Mouse (Mus musculus) midbrain, embryonic 10.5 days (tissue): ENCODE data around the gene Rusc1. TPM values are rescaled to one million over a fixed set of nuclear protein-coding genes. Genes with fewer than 3 reads are reported as not detected.

Experiments
- polyA plus RNA-seq: library from polyadenylated mRNA; unstranded; fragments of >200 nt; fragmentation: Nextera tagmentation; extraction: Ambion mirVana; gene quantifications from 2 replicates; pipeline ENCODE4 v1.2.1, GENCODE M21; 2016

Rusc1 gene
- polyA plus RNA-seq, 1 experiment from 2014 or later, result 18.2 TPM

Other genes starting within 250 kb of the Rusc1 start
- gene Msto1, start 179.3 kb downstream of the Rusc1 start, polyA plus RNA-seq, result 68.9 and 70.8 TPM in 2 replicates
- 13.4 and 14.3 TPM in 2 replicates for gene Ash1l, start 142.7 kb downstream of the Rusc1 start, polyA plus RNA-seq
- gene Dap3, start 142.1 kb downstream of the Rusc1 start, polyA plus RNA-seq, result 131 TPM in 2 replicates
- gene Gm43738, start 7.8 kb upstream of the Rusc1 start, polyA plus RNA-seq, result not detected in 2 replicates
- 366 and 381 TPM in 2 replicates for gene Fdps, start 8.6 kb upstream of the Rusc1 start, polyA plus RNA-seq
- 4.1 and 5.9 TPM in 2 replicates for gene Pklr, start 42.8 kb upstream of the Rusc1 start, polyA plus RNA-seq
- gene Hcn3, start 66.9 kb upstream of the Rusc1 start, polyA plus RNA-seq, result 6.3 and 10.6 TPM in 2 replicates
- gene Clk2, start 71.5 kb upstream of the Rusc1 start, polyA plus RNA-seq, result 33.8 and 34.0 TPM in 2 replicates
- gene Scamp3, start 84.2 kb upstream of the Rusc1 start, polyA plus RNA-seq, result 99.2 and 104 TPM in 2 replicates
- gene Fam189b, start 89.8 kb upstream of the Rusc1 start, polyA plus RNA-seq, result 31.0 and 35.0 TPM in 2 replicates
- 37.1 and 41.5 TPM in 2 replicates for gene Gba, start 109.6 kb upstream of the Rusc1 start, polyA plus RNA-seq
- gene Thbs3, start 121.9 kb upstream of the Rusc1 start, polyA plus RNA-seq, result 82.2 and 108 TPM in 2 replicates
- 238 TPM in 2 replicates for gene Mtx1, start 133.8 kb upstream of the Rusc1 start, polyA plus RNA-seq
- gene Muc1, start 135.7 kb upstream of the Rusc1 start, polyA plus RNA-seq, result 1.8 and 3.4 TPM in 2 replicates
- 268 and 282 TPM in 2 replicates for gene Krtcap2, start 152.7 kb upstream of the Rusc1 start, polyA plus RNA-seq
- gene Trim46, start 153.0 kb upstream of the Rusc1 start, polyA plus RNA-seq, result 5.7 and 11.5 TPM in 2 replicates
- gene Dpm3, start 166.0 kb upstream of the Rusc1 start, polyA plus RNA-seq, result 94.9 and 101 TPM in 2 replicates
- 29.8 and 34.3 TPM in 2 replicates for gene Slc50a1, start 177.3 kb upstream of the Rusc1 start, polyA plus RNA-seq
- 11.8 TPM in 2 replicates for gene Efna1, start 187.8 kb upstream of the Rusc1 start, polyA plus RNA-seq
- gene Efna3, start 229.7 kb upstream of the Rusc1 start, polyA plus RNA-seq, result 3.9 and 7.0 TPM in 2 replicates
- 20.5 and 21.9 TPM in 2 replicates for gene Efna4, start 244.7 kb upstream of the Rusc1 start, polyA plus RNA-seq